Mouse (Mus musculus): ENCODE data around the gene Hist1h4d. TPM values are rescaled to one million over a fixed set of nuclear protein-coding genes. Genes with fewer than 3 reads are reported as not detected.
"Not testable (repeated sequence)": the region's sequence is repeated elsewhere in the genome, so short reads cannot be mapped to it uniquely, and the experiment has no call there.

Gene Hist1h4d
- polyA plus RNA-seq, 1 experiment from 2014 or later, result 132 TPM

- Histone ChIP-seq H3K27ac (ENCODE audit: low read depth, low read length) (peak overlapping the region; percentile 100), H3K9me3 (ENCODE audit: control insufficient read depth, low read length) (no peaks in the 10 kb centered on the region), H3K4me1 (replicated peaks; ENCODE audit: control insufficient read depth, insufficient read depth, low read length) (no peaks in the 10 kb centered on the region; the same call in 1 of the 2 replicates), H3K27me3 (ENCODE audit: control insufficient read depth, insufficient read depth, low read length) (no peaks in the 10 kb centered on the region), H3K4me3 (ENCODE audit: low read depth, low read length) (peak overlapping the region; percentile 67), H3K36me3 (ENCODE audit: control insufficient read depth, insufficient read depth, low read length) (no peaks in the 10 kb centered on the region), H3K9ac (ENCODE audit: low read length) (peak overlapping the region; percentile 97), H3K4me2 (ENCODE audit: low read depth, low read length, severe bottlenecking) (peak overlapping the region; percentile 84)
- ATAC-seq (replicated peaks; ENCODE audit: low FRiP score) (no peak), DNase-seq (ENCODE audit: low spot score) (no peak)
- WGBS, result 55% methylated on average over 12 of the region's 12 CpGs
Measured at GRCm38 (mm10) chr13:23620056-23620732, 38.8 kb downstream of the Hist1h4d start.

DNA sequence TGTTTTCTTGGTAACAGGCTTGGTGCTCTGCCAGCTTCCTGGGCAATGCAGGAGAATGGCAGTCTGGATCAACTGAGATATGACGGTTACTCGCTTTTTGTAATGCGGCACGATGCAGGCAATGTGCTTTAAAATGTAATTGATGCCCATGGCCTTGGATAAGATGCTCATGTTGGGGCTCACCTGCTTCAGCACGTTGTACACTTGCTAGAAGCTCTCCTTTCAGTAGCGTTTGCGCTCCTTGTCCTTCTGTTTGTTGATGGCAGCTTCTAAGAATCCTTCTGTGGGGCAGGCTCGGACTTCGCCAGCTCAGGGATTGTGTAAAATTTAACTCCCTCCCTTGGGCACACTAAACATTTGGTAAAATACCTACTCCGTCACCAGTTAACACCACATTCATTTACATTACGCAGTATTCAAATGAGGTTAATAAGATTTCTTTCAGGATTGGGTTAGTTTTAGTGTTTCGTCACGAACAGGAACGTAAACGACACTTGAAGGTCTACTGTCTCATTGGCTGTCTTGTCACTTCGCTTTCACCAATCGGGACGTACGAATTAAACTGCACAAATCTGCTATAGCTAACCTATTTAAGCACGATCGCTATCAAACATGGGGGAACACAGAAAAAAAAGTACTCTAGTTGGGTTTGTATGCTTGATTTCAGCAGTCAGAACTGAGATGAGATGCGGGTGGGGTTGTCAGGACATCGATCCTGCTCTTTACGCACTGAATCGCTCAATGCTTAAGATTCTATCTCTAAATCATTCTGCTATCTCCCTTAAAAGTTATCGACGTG is 39.5 kb downstream of the Hist1h4d start, which contains the start of gene Hist1h2be:
Hist1h2be (minus strand) TSS at position 392 of the 799 bp plus-strand sequence.
- Histone ChIP-seq H3K4me2 (ENCODE audit: low read depth, low read length, severe bottlenecking) (peak within 1 kb of the TSS; percentile 84), H3K4me1 (replicated peaks; ENCODE audit: control insufficient read depth, insufficient read depth, low read length) (no peaks in the 10 kb centered on the region; the same call in 1 of the 2 replicates), H3K27ac (ENCODE audit: low read depth, low read length) (peak within 1 kb of the TSS; percentile 100), H3K9ac (ENCODE audit: low read length) (peak within 1 kb of the TSS; percentile 97), H3K36me3 (ENCODE audit: control insufficient read depth, insufficient read depth, low read length) (no peaks in the 10 kb centered on the region), H3K9me3 (ENCODE audit: control insufficient read depth, low read length) (no peaks in the 10 kb centered on the region), H3K4me3 (ENCODE audit: low read depth, low read length) (peak within 1 kb of the TSS; percentile 67), H3K27me3 (ENCODE audit: control insufficient read depth, insufficient read depth, low read length) (no peaks in the 10 kb centered on the region)
- DNase-seq (ENCODE audit: low spot score), result peak; percentile 75
- under 1% methylated on average over 27 of the region's 27 CpGs for WGBS
- peak; percentile 80 for ATAC-seq (replicated peaks; ENCODE audit: low FRiP score)

DNA sequence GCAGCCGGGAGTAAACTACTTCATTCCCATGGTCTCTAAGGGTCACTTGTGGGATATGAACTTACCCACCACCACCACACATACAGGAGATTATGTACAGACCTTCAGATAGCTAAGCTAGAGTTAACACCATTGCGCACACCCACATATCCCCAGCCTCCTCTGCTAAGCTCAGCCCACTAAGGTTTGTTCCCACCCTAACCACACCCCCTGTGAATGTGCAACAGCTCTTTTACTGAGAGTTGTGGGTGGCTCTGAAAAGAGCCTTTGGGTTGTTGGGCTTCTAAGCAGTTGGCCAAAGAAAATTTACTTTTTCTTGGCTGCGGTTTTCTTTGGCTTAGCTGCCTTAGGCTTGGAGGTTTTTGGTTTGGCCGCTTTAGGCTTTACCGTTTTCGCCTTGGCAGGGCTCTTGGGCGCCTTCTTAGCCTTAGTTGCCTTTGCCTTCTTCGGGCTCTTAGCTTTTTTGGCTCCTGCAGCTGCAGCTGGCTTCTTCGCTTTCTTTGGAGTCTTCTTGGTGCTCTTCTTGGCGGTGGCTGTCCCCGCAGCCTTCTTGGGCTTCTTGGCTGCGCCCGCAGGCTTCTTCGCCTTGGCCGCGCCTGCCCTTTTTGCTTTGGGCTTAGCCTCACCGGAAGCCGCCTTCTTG is 40.3 kb downstream of the Hist1h4d start:
- H3K27ac ChIP-seq (ENCODE audit: low read depth, low read length), result peak overlapping the region; percentile 100
- H3K4me1 ChIP-seq (replicated peaks; ENCODE audit: control insufficient read depth, insufficient read depth, low read length), result no peaks in the 10 kb centered on the region; the same call in 1 of the 2 replicates
- H3K4me2 ChIP-seq (ENCODE audit: low read depth, low read length, severe bottlenecking), result peak overlapping the region; percentile 84
- 0% methylated on average over 18 of the region's 18 CpGs for WGBS
- H3K9ac ChIP-seq (ENCODE audit: low read length), result peak overlapping the region; percentile 97
- H3K9me3 ChIP-seq (ENCODE audit: control insufficient read depth, low read length), result no peaks in the 10 kb centered on the region
- peak; percentile 85 for ATAC-seq (replicated peaks; ENCODE audit: low FRiP score)
- no peaks in the 10 kb centered on the region for H3K27me3 ChIP-seq (ENCODE audit: control insufficient read depth, insufficient read depth, low read length)
- no peaks in the 10 kb centered on the region for H3K36me3 ChIP-seq (ENCODE audit: control insufficient read depth, insufficient read depth, low read length)
- DNase-seq (ENCODE audit: low spot score), result peak; percentile 85
- peak overlapping the region; percentile 67 for H3K4me3 ChIP-seq (ENCODE audit: low read depth, low read length)

GRCm38 (mm10) chr13:23622175-23622671 is 40.8 kb downstream of the Hist1h4d start, which contains the start of gene Hist1h1e:
Gene Hist1h1e, minus strand, starts transcription at chr13:23622558.
- WGBS, result under 1% methylated on average over 46 of the region's 53 CpGs

GRCm38 (mm10) chr13:23622861-23623450 is 41.6 kb downstream of the Hist1h4d start:
- no peaks in the 10 kb centered on the region for H3K27me3 ChIP-seq (ENCODE audit: control insufficient read depth, insufficient read depth, low read length)
- ATAC-seq (replicated peaks; ENCODE audit: low FRiP score) (no peak), DNase-seq (ENCODE audit: low spot score) (no peak)
- WGBS, result 28% methylated on average over 7 of the region's 7 CpGs
- peak overlapping the region; percentile 84 for H3K4me2 ChIP-seq (ENCODE audit: low read depth, low read length, severe bottlenecking)
- peak overlapping the region; percentile 67 for H3K4me3 ChIP-seq (ENCODE audit: low read depth, low read length)
- no peaks in the 10 kb centered on the region for H3K9me3 ChIP-seq (ENCODE audit: control insufficient read depth, low read length)
- peak overlapping the region; percentile 97 for H3K9ac ChIP-seq (ENCODE audit: low read length)
- H3K4me1 ChIP-seq (replicated peaks; ENCODE audit: control insufficient read depth, insufficient read depth, low read length), result no peaks in the 10 kb centered on the region; the same call in 1 of the 2 replicates
- H3K27ac ChIP-seq (ENCODE audit: low read depth, low read length), result peak overlapping the region; percentile 100; the same call in 1 of the 2 replicates
- H3K36me3 ChIP-seq (ENCODE audit: control insufficient read depth, insufficient read depth, low read length), result no peaks in the 10 kb centered on the region

More at GRCm38 (mm10) chr13:23622175-23622671, 40.8 kb downstream of the Hist1h4d start, which contains the start of gene Hist1h1e:
- peak within 1 kb of the TSS; percentile 100 for H3K27ac ChIP-seq (ENCODE audit: low read depth, low read length)
- not testable (repeated sequence) for H3K36me3 ChIP-seq (ENCODE audit: control insufficient read depth, insufficient read depth, low read length); H3K27me3 ChIP-seq (ENCODE audit: control insufficient read depth, insufficient read depth, low read length); H3K9me3 ChIP-seq (ENCODE audit: control insufficient read depth, low read length); H3K4me1 ChIP-seq (replicated peaks; ENCODE audit: control insufficient read depth, insufficient read depth, low read length)
- DNase-seq (ENCODE audit: low spot score), result peak; percentile 96
- peak within 1 kb of the TSS; percentile 84 for H3K4me2 ChIP-seq (ENCODE audit: low read depth, low read length, severe bottlenecking)
- ATAC-seq (replicated peaks; ENCODE audit: low FRiP score), result peak; percentile 94
- H3K9ac ChIP-seq (ENCODE audit: low read length), result peak within 1 kb of the TSS; percentile 97
- H3K4me3 ChIP-seq (ENCODE audit: low read depth, low read length), result peak within 1 kb of the TSS; percentile 67

DNA sequence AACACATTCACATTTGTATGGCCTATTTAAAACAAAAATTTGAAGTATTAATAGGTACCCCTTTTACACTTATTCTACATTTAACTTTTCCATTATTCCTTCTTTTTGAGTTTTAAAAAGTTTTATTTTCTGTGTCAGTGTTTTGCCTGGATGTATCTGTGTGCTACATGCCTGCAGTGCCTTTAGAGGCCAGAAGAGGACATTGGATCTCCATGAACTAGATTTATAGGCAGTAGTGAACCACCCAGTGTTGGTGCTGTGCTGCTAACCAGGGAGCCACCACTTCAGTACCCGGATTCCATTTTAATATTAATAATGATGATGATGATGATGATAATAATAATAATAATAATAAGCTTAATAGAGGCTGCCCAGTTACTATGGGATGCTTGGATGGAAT is 49.3 kb downstream of the Hist1h4d start:
- H3K36me3 ChIP-seq (ENCODE audit: control insufficient read depth, insufficient read depth, low read length), result no peaks in the 10 kb centered on the region
- H3K27ac ChIP-seq (ENCODE audit: low read depth, low read length), result no peak overlapping the region
- no peaks in the 10 kb centered on the region for H3K27me3 ChIP-seq (ENCODE audit: control insufficient read depth, insufficient read depth, low read length)
- 37% methylated on average over 1 of the region's 1 CpGs for WGBS
- H3K4me3 ChIP-seq (ENCODE audit: low read depth, low read length), result no peak overlapping the region
- no peak overlapping the region for H3K4me2 ChIP-seq (ENCODE audit: low read depth, low read length, severe bottlenecking)
- no peaks in the 10 kb centered on the region for H3K9me3 ChIP-seq (ENCODE audit: control insufficient read depth, low read length)
- DNase-seq (ENCODE audit: low spot score) (no peak), ATAC-seq (replicated peaks; ENCODE audit: low FRiP score) (no peak)
- H3K9ac ChIP-seq (ENCODE audit: low read length), result no peak overlapping the region
- no peaks in the 10 kb centered on the region for H3K4me1 ChIP-seq (replicated peaks; ENCODE audit: control insufficient read depth, insufficient read depth, low read length)
